Mouse (Mus musculus) CD4-positive, CD25-positive, alpha-beta regulatory T cell, adult 2 months (primary cell): ENCODE results near the gene Cald1.

Experiments used
- DNase-seq: peaks from one replicate; pipeline ENCODE4 v3.0.0-alpha.2; 2012; ENCODE audit warnings: low read depth, low spot score

The Cald1 gene

DNA sequence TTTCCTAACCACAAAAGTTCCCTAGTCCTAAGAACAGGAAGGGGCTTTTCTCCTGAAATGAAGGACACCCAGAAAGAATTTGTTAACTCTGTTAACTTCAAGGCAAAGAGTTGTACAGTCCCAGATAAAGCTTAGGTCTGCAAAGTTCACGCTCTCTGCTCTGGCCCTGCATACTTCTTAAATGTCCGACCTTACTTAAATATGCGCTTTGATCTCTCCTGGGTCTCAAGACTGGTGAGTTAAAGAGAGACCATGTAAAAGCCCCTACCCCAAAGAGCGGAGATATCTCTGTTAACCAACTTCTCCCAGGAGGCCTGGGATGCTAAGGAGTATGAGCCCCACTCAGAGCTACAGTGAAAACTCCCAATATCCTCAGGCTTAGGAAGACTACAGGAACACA is 119.4 kb downstream of the Cald1 start:
- DNase-seq = no peak

GRCm38 (mm10) chr6:34719141-34719680 is 120.9 kb downstream of the Cald1 start:
- no peak for DNase-seq

DNA sequence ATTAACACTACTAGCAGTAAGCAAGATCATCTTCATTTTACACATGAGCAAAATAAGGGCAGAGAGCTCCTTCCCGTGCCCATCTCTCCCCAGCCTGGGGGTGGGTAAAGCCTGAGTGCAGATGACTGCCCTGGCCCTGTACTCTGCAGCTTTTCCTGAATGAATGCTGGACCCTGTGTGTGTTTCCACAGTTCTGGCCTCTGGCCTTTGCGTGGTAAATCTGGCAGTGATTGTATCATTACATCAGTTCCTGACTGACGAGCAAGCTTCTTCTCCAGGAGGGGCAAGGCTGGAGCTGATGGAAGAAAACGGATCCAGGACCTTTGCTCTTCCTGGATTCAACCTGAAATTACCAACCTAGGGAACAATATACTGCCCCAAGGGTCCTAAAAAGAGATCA is 122.1 kb downstream of the Cald1 start:
- no peak for DNase-seq

DNA sequence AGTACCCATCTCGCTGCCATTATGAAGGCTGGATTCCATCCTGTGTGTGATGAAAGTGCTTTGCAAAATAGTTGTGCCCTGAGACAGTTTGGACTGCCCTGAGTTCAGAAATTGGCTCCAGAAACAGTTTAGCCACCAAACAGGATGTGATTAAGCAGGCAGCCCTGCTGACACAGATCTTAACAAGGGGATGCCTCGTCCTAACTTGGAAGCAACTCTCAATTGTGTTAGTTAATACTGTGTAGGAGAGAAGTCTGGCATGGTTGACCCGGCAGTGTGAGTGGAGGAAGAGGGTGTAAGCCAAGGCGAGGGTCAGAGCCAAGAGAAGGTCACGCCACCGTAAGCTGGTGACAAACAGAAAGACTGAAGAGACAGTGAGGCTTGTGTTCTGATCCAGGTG is 123.4 kb downstream of the Cald1 start:
- DNase-seq = no peak

DNA sequence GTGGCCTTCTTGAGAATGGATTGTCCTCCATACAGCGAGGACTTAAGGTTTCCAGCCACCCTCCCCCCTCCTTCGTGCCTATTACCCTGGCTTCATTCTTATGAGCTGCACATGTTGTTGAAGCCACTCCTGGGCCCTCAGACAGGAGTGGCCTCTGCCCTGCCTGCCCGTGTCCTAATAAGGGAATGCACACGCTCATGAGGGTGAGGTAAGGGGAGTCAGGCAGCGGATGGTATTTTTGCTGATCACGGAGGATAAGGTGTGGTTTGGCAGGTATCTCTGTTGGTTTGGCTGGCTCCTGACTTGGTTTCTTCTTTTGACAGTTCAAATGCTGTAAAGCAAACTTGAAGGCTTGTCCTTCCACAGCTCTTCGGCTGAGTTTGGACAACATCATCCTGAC is 124.4 kb downstream of the Cald1 start:
- DNase-seq = no peak

DNA sequence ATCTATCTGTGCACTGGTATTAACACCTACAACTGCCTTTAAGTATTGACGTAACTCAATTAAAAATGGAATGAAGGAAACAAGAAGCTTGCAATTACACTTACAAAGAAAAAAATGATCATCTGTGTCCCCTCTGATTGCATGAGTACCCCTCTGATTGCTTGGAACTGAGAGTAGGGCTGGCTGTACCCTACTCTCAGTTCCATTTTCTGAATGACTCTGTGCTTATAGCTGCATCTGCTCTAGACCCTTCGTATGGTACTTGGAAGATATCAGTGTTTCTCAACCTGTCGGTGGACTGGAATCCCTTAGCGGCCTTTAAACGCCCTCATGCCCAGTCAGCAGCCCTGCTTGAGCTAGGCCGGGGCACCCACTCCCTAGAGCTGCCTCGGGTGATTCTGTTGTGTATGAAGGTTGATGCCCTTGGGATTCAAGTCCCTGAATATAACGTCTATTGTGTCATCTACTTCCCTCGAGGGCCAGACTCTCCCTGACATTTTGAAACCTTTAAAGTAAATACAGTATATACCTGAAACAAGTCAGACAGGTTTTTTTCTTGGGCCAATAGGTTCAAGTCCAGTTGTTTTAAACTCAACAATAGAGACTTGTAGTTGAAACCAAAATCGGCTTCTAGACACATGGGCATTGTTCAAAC is 125.1 kb downstream of the Cald1 start:
- DNase-seq = no peak

GRCm38 (mm10) chr6:34725660-34726059 is 127.4 kb downstream of the Cald1 start:
- no peak for DNase-seq

DNA sequence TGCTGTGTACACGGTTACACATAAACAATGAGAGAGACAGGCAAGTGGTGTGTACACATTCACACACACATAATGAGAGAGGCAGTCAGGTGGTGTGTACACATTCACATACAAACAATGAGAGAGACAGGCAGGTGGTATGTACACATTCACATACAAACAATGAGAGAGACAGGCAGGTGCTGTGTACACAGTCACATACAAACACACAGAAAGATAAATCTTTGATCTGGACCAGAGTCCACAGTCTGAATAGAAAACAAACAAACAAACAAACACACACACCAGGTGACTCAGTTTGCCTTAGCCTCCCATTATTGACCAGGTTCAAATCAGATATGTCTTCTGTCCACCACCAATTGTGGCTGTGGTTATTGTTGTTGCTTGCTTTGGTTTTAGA is 127.8 kb downstream of the Cald1 start:
- DNase-seq = no peak

DNA sequence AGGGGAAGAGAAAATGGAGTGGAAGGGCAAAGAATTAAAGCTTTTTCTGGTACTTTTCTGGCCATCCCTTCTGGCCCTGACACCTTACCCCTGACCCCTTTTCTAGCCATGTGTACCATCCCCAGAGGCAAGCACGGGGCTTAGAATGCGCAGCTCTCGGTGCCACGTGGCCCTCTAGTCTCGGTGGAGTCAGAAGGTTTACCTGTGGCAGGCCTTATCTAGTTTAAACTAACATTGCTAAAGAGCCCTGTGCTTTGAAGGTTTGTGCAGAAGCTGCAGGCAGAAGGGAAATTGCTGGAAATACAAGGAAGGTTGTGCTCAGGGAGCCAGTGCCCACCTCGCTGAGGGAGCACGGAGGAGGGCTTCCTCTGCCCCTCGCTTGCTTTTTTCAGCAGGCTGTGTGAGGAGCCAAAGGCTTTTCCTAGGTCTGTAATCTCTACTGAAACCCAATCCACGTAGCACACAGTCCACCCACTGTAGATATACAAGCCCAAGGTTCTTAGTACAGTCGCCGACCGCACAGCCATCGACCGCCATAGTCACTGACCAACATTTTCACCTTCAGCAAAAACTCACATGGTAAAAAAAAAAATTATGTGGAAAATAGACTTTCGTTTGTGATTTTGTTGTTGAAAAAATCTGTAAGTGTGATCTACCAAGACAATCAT is 129.2 kb downstream of the Cald1 start:
- no peak for DNase-seq

- DNase-seq = no peak
Measured at GRCm38 (mm10) chr6:34729449-34730151, 131.3 kb downstream of the Cald1 start.

DNA sequence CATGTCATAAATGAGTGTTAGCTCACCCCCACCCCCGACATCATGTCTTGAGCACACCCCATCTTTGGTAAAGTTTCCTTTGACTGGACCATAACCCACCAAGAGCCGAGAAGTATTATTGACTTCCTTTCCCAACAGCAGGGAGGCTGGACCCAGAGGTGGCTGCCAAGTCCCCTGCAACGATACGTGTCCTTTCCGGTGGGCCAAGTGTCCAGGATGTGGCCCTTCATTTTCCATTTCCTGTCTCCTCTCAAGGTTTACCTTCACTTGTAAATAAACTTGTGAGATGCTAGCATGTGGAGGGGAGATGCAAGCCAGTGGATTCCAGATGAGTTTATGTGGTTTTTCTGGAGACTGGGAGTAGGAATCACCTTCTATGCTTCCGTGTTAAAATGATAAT is 132.7 kb downstream of the Cald1 start:
- no peak for DNase-seq

DNA sequence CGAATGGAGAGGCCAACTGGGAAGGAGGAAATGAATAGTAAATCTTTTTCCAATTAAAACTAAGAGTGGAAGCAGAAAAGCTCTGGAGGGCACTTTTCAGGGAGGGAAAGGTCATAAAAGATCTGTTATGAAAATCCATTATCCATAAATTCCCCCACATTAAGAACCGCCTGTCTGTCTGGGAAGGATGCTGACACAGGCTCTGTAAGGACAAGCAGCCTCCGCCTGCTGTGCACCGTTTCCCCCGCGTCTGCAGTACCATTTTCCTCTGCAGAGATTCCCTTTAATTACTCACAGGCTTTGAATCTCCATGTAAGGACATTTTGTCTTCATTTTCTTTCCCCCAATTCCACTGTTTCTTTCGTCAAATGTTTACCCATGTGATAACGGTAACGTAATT is 133.2 kb downstream of the Cald1 start:
- DNase-seq = no peak

- DNase-seq = no peak
Measured at GRCm38 (mm10) chr6:34734940-34735695, 136.8 kb downstream of the Cald1 start.

DNA sequence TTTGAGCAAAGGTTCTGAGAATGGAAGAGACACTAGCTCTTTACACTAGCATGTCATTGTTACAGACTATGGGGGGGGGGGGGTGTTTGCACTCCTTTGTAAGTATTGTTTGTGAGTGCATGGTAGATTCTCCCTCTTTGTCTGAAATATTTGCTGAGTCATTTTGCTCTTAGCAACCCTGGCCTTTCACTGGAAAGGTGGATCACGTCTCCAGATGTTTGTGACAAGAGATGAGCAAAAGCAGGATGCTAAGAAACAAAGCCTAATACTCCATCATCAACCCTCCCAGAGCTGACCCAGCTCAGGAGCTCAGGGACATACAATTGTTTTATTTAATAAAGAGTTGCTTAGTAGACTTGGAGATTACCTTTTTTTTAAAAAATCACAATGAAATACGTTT is 138.6 kb downstream of the Cald1 start:
- no peak for DNase-seq

DNA sequence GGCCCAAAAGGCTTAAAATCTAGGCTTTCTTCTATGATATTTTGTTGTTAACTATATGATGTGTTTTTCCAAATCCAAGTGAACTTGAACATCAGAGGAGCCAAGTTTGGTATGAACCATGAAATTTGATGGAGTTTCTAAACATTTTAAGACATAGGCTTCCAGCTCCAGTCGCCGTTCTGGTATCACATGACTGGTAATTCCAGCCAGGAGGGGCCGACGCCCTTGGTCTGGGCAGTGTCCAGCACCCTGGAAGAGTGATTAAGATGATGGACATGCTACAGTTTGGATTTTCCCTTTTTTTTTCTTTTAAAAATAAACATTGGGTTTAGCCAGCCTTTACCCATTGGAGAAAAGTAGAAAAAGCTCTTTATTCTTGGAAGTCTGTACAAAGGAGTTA is 145.6 kb downstream of the Cald1 start:
- no peak for DNase-seq

DNA sequence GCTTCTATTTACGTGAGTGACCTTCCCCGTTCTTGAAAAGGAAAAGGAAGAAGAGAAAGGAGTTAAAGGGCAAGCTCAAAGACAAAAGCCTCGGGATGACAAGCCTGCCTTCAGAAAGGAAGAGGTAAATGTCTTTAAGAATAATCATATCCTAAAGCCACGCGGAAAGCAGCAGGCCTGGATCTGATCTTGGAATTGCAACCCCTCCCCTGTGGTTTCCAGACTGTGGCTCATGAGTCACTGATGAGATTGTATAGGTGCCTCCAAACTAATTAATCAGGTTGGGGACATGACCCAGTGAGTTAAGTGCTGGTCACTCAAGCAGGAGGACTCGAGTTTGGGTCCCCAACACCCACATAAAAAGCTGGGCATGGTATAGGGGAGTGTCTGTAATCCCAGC is 149.5 kb downstream of the Cald1 start:
- DNase-seq = no peak

- no peak for DNase-seq
Measured at GRCm38 (mm10) chr6:34748566-34748965, 150.3 kb downstream of the Cald1 start.

- DNase-seq = no peak
Measured at GRCm38 (mm10) chr6:34749526-34749925, 151.2 kb downstream of the Cald1 start.

GRCm38 (mm10) chr6:34750487-34751120 is 152.3 kb downstream of the Cald1 start:
- no peak for DNase-seq

GRCm38 (mm10) chr6:34751625-34752024 is 153.3 kb downstream of the Cald1 start:
- DNase-seq = no peak

DNA sequence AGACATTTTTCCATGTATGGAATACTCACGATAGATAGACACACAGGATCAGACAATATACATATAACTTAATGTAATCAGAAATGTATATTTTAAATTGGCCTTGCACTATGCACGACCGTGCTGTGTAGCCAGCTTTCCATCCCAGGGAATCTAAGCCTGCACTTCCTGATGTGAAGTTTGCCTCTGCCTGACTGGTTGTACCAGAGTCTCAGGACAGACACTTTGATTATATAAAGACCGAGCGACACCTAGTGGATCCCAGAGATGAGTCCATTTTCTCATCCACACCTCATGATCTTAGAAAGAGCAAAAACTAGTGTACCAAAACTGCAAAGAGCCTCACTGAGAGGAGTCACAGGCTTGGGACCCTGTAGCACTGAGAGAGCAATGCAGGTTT is 156.1 kb downstream of the Cald1 start:
- DNase-seq = peak; percentile 48

DNA sequence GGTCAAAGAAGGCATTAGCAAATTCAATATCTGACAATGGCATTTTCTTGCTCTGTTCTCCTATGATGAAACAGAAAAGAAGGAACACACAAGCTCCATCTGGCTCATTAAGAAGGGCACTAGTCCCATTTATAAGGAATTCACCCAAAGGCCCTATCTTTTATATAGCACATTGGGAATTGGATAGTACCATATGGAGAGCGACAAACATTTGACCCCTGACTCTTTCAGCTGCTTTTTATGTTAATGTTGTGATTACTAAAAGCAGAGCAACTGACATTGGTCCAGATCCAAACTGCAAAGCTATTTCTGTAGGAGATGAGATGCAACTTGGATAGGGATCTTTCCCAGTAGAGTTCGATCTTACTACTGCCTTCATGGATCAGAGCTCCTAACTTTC is 160.0 kb downstream of the Cald1 start:
- no peak for DNase-seq
